Mouse (Mus musculus): ENCODE measurements around the gene Zfp664. TPM values are rescaled to one million over a fixed set of nuclear protein-coding genes. Genes with fewer than 3 reads are reported as not detected.

Gene Zfp664
- polyA plus RNA-seq, 1 experiment = 72.9 TPM

GRCm38 (mm10) chr5:124899945-124900631 lies 37.6 kb downstream of the Zfp664 start:
- peaks cover 12% of the 10 kb centered on the region for H3K4me1 ChIP-seq (ENCODE audit: control insufficient read depth, insufficient read depth, low read length)
- no peaks in the 10 kb centered on the region for H3K27me3 ChIP-seq (ENCODE audit: control insufficient read depth, insufficient read depth, low read length)
- H3K4me3 ChIP-seq (replicated peaks; ENCODE audit: insufficient read depth, low read depth, low read length) = no peak overlapping the region
- DNase-seq = peak; percentile 67 to 87
- H3K27ac ChIP-seq (ENCODE audit: insufficient read depth, low read length) = no peak overlapping the region
- TF ChIP-seq POLR2A (IDR thresholded peaks at IDR 0.05; ENCODE audit: borderline replicate concordance, insufficient read depth, low read length) (no peak), CTCF (IDR thresholded peaks at IDR 0.05; ENCODE audit: borderline replicate concordance, insufficient read depth, low read depth, low read length) (peak; percentile 97)
- 21% methylated on average over 20 of the region's 20 CpGs for WGBS

GRCm38 (mm10) chr5:124900738-124901490 lies 38.4 kb downstream of the Zfp664 start:
- WGBS = 78% methylated on average over 19 of the region's 19 CpGs
- H3K27ac ChIP-seq (ENCODE audit: insufficient read depth, low read length) = no peak overlapping the region

DNA sequence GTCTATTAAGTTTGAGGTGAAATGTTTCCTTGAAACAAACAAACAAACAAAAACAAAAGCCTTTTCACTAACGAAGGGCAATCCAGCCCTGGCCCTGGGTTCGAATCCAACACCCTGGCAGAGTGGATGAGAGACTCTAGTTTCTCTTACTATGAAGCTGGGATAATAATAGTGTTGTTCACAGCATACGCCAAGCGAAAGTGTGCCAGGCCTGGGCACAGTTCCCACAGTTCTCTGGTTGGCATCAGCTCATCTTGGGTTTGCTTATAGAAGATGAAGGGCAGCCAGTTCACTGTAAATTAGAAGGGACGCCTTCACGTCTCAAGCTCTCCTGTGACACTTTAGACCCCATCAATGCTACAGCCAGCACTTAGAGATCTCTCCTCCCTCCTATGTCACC lies 39.2 kb downstream of the Zfp664 start:
- no peaks in the 10 kb centered on the region for H3K27me3 ChIP-seq (ENCODE audit: control insufficient read depth, insufficient read depth, low read length)
- peak; percentile 83 for DNase-seq
- 9% methylated on average over 6 of the region's 6 CpGs for WGBS
- H3K4me1 ChIP-seq (ENCODE audit: control insufficient read depth, insufficient read depth, low read length) = peaks cover 12% of the 10 kb centered on the region
- TF ChIP-seq CTCF (IDR thresholded peaks at IDR 0.05; ENCODE audit: borderline replicate concordance, insufficient read depth, low read depth, low read length) (no peak), POLR2A (IDR thresholded peaks at IDR 0.05; ENCODE audit: borderline replicate concordance, insufficient read depth, low read length) (no peak)
- H3K27ac ChIP-seq (ENCODE audit: insufficient read depth, low read length) = no peak overlapping the region
- no peak overlapping the region for H3K4me3 ChIP-seq (replicated peaks; ENCODE audit: insufficient read depth, low read depth, low read length)

More at GRCm38 (mm10) chr5:124900738-124901490, 38.4 kb downstream of the Zfp664 start:
- Histone ChIP-seq H3K27me3 (ENCODE audit: control insufficient read depth, insufficient read depth, low read length) (no peaks in the 10 kb centered on the region), H3K4me3 (replicated peaks; ENCODE audit: insufficient read depth, low read depth, low read length) (no peak overlapping the region), H3K4me1 (ENCODE audit: control insufficient read depth, insufficient read depth, low read length) (peaks cover 12% of the 10 kb centered on the region)
- DNase-seq = no peak
- no peak for TF ChIP-seq POLR2A (IDR thresholded peaks at IDR 0.05; ENCODE audit: borderline replicate concordance, insufficient read depth, low read length)
- no peak for TF ChIP-seq CTCF (IDR thresholded peaks at IDR 0.05; ENCODE audit: borderline replicate concordance, insufficient read depth, low read depth, low read length)

DNA sequence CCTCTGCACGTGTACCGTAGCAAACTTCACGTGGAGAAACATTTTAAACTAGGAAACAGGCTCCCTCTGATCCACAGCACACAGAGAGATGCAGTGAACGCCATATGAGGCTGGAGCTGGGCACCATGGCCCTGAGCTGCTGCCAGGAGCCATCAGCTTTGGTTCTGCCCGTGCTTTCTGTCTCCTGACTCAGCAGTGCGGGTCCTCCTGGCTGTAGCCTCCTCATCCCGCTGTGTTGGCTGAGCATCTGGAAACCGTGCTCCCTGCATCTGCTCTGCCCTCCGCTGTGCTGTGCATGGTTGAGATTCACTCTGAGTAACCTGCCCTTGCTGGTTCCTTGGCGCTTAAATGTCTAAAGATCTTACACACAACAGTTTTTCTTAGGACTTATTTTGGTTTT lies 39.7 kb downstream of the Zfp664 start:
- DNase-seq = peak in 1 of 2 experiments; percentile 52
- 25% methylated on average over 10 of the region's 10 CpGs for WGBS
- Histone ChIP-seq H3K27ac (ENCODE audit: insufficient read depth, low read length) (no peak overlapping the region), H3K4me3 (replicated peaks; ENCODE audit: insufficient read depth, low read depth, low read length) (no peak overlapping the region), H3K4me1 (ENCODE audit: control insufficient read depth, insufficient read depth, low read length) (peaks cover 15% of the 10 kb centered on the region), H3K27me3 (ENCODE audit: control insufficient read depth, insufficient read depth, low read length) (no peaks in the 10 kb centered on the region)
- TF ChIP-seq POLR2A (IDR thresholded peaks at IDR 0.05; ENCODE audit: borderline replicate concordance, insufficient read depth, low read length) = no peak
- TF ChIP-seq CTCF (IDR thresholded peaks at IDR 0.05; ENCODE audit: borderline replicate concordance, insufficient read depth, low read depth, low read length) = no peak

- Histone ChIP-seq H3K27ac (ENCODE audit: insufficient read depth, low read length) (no peak overlapping the region), H3K4me1 (ENCODE audit: control insufficient read depth, insufficient read depth, low read length) (peaks cover 12% of the 10 kb centered on the region), H3K4me3 (replicated peaks; ENCODE audit: insufficient read depth, low read depth, low read length) (no peak overlapping the region), H3K27me3 (ENCODE audit: control insufficient read depth, insufficient read depth, low read length) (no peaks in the 10 kb centered on the region)
- TF ChIP-seq CTCF (IDR thresholded peaks at IDR 0.05; ENCODE audit: borderline replicate concordance, insufficient read depth, low read depth, low read length) = no peak
- TF ChIP-seq POLR2A (IDR thresholded peaks at IDR 0.05; ENCODE audit: borderline replicate concordance, insufficient read depth, low read length) = no peak
- WGBS = 89% methylated on average over 4 of the region's 4 CpGs
- DNase-seq = no peak
Measured at GRCm38 (mm10) chr5:124903852-124904251, 41.4 kb downstream of the Zfp664 start.

GRCm38 (mm10) chr5:124906890-124907289 lies 44.4 kb downstream of the Zfp664 start:
- peaks cover 8% of the 10 kb centered on the region for H3K4me1 ChIP-seq (ENCODE audit: control insufficient read depth, insufficient read depth, low read length)
- H3K27me3 ChIP-seq (ENCODE audit: control insufficient read depth, insufficient read depth, low read length) = no peaks in the 10 kb centered on the region
- no peak for TF ChIP-seq CTCF (IDR thresholded peaks at IDR 0.05; ENCODE audit: borderline replicate concordance, insufficient read depth, low read depth, low read length)
- H3K4me3 ChIP-seq (replicated peaks; ENCODE audit: insufficient read depth, low read depth, low read length) = no peak overlapping the region
- WGBS = 39% methylated on average over 13 of the region's 13 CpGs
- H3K27ac ChIP-seq (ENCODE audit: insufficient read depth, low read length) = no peak overlapping the region
- no peak for DNase-seq

DNA sequence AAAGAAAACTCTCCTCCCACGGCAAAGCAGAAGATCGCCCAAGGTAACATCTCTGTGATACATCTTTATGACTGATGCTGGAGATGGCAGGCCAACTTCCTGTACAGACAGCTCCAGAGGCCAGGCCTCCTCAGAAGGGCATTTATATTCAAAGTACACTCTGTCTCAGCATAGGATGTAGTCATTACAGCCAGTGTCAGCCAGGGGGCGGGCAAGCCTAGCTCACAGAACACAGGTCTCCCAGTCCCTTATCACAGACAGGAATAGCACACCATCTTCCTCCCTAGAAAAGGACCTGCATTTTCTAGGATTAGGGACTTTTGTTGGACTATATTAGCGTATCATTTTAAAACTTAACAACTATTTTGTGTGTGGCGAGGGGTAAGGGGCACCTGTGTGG lies 46.4 kb downstream of the Zfp664 start:
- no peak for TF ChIP-seq POLR2A (IDR thresholded peaks at IDR 0.05; ENCODE audit: borderline replicate concordance, insufficient read depth, low read length)
- TF ChIP-seq CTCF (IDR thresholded peaks at IDR 0.05; ENCODE audit: borderline replicate concordance, insufficient read depth, low read depth, low read length) = peak; percentile 95
- DNase-seq = peak; percentile 72 to 81
- WGBS = 25% methylated on average over 5 of the region's 5 CpGs
- no peak overlapping the region for H3K4me3 ChIP-seq (replicated peaks; ENCODE audit: insufficient read depth, low read depth, low read length)
- no peaks in the 10 kb centered on the region for H3K27me3 ChIP-seq (ENCODE audit: control insufficient read depth, insufficient read depth, low read length)
- peaks cover 3% of the 10 kb centered on the region; the same call in 1 of the 2 replicates for H3K4me1 ChIP-seq (ENCODE audit: control insufficient read depth, insufficient read depth, low read length)
- no peak overlapping the region for H3K27ac ChIP-seq (ENCODE audit: insufficient read depth, low read length)

GRCm38 (mm10) chr5:124912276-124912675 lies 49.8 kb downstream of the Zfp664 start:
- TF ChIP-seq POLR2A (IDR thresholded peaks at IDR 0.05; ENCODE audit: borderline replicate concordance, insufficient read depth, low read length) (no peak), CTCF (IDR thresholded peaks at IDR 0.05; ENCODE audit: borderline replicate concordance, insufficient read depth, low read depth, low read length) (no peak)
- WGBS = 69% methylated on average over 7 of the region's 7 CpGs
- no peak for DNase-seq
- H3K27me3 ChIP-seq (ENCODE audit: control insufficient read depth, insufficient read depth, low read length) = no peaks in the 10 kb centered on the region
- no peak overlapping the region for H3K4me3 ChIP-seq (replicated peaks; ENCODE audit: insufficient read depth, low read depth, low read length)
- no peak overlapping the region for H3K27ac ChIP-seq (ENCODE audit: insufficient read depth, low read length)
- H3K4me1 ChIP-seq (ENCODE audit: control insufficient read depth, insufficient read depth, low read length) = no peaks in the 10 kb centered on the region

All from cerebellum, adult 2 months (tissue).